Mouse (Mus musculus) heart, embryonic 11.5 days (tissue): ENCODE measurements at regions not wholly inside any gene's neighbourhood (a gene's known extent, or its start where the extent isn't known, plus 50 kb on each side); places are given as distances from the start of the nearest gene placed in this dataset.

Experiments used
- ATAC-seq: fragments of 200-750 bp; cut with Nextera tagmentation; replicated peaks from 2 replicates; pipeline ENCODE4 v1.8.0; 2017; ENCODE audit warnings: moderate library complexity; ENCODE audit not compliant: insufficient number of reproducible peaks, low FRiP score, low TSS enrichment
- H3K27ac ChIP-seq: fragments of 300-500 bp; sonication (generic); 2 replicates; pipeline ENCODE4 v1.5.1; 2014; ENCODE audit warnings: mild to moderate bottlenecking, low read depth, low read length
- H3K27me3 ChIP-seq: fragments of 300-500 bp; sonication (generic); 2 replicates; pipeline ENCODE4 v1.6.1; 2014; ENCODE audit warnings: mild to moderate bottlenecking, low read length, mixed read lengths; ENCODE audit not compliant: control insufficient read depth, insufficient read depth
- H3K36me3 ChIP-seq: fragments of 300-500 bp; sonication (generic); 2 replicates; pipeline ENCODE4 v1.6.1; 2014; ENCODE audit warnings: mild to moderate bottlenecking, low read length, moderate library complexity, mixed read lengths; ENCODE audit not compliant: control insufficient read depth, insufficient read depth
- H3K4me1 ChIP-seq: fragments of 300-500 bp; sonication (generic); 2 replicates; pipeline ENCODE4 v1.6.1; 2014; ENCODE audit warnings: low read length; ENCODE audit not compliant: control insufficient read depth, insufficient read depth
- H3K4me2 ChIP-seq: fragments of 300-500 bp; sonication (generic); 2 replicates; pipeline ENCODE4 v1.6.1; 2014; ENCODE audit warnings: mild to moderate bottlenecking, moderate library complexity
- H3K4me3 ChIP-seq: fragments of 300-500 bp; sonication (generic); 2 replicates; pipeline ENCODE4 v1.5.1; 2014; ENCODE audit warnings: low read depth, low read length
- H3K9ac ChIP-seq: fragments of 300-500 bp; sonication (generic); 2 replicates; pipeline ENCODE4 v1.6.1; 2014; ENCODE audit warnings: mild to moderate bottlenecking, low read depth, low read length, moderate library complexity
- H3K9me3 ChIP-seq: fragments of 300-500 bp; sonication (generic); replicated peaks from 2 replicates; pipeline ENCODE4 v1.6.1; 2016; ENCODE audit warnings: low read length; ENCODE audit not compliant: control insufficient read depth
- WGBS: fragments of 180-500 bp; shearing (Covaris S2); extraction: QIAGEN DNeasy Blood & Tissue Kit; methylation state at CpG from one replicate; pipeline ENCODE4 v1.1.7; 2014; ENCODE audit not compliant: insufficient replicate concordance; 5-methylcytosine and 5-hydroxymethylcytosine counted together

DNA sequence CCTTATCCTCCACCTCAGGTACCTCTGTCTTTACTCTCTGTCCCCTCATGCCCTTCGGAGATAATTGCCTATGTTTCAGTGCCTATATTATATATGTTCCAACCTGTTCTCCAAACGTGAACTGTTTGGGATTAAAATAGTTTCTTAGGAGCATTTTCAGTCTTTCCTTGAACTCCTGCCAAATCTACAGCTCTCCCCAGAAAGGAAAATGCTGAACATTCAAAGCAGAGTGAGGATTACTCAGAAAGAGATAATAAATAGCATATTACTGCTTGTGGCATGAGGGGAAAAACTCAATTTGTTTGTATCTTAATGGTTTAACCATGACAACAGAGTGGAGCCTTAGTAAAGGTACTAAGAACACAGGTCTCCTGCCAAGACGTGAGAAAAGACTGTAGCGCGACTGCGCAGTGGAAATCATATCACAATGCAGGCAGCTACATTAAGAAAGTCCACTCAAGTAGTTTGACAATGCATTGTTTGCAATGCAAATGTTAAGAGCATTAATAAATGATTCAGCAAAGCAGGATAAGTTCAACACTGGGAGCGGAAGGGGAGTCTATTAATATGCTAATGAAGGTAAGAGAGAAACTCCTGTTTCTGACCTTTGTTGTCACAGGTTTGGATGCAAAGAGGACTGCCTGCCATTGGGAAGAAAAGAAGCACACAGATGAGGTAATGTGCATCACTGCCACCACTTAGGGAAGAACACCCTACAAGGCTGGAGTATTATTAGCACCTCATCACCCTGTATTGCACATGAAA lies 406.8 kb upstream of the Adamts9 start:
- Histone ChIP-seq H3K9me3 (no peaks in the 10 kb centered on the region), H3K4me1 (no peaks in the 10 kb centered on the region), H3K9ac (no peak overlapping the region), H3K36me3 (no peaks in the 10 kb centered on the region), H3K27me3 (no peaks in the 10 kb centered on the region), H3K27ac (no peak overlapping the region), H3K4me3 (no peak overlapping the region), H3K4me2 (no peak overlapping the region)
- no peak for ATAC-seq
- 68% methylated on average over 7 of the region's 7 CpGs for WGBS

DNA sequence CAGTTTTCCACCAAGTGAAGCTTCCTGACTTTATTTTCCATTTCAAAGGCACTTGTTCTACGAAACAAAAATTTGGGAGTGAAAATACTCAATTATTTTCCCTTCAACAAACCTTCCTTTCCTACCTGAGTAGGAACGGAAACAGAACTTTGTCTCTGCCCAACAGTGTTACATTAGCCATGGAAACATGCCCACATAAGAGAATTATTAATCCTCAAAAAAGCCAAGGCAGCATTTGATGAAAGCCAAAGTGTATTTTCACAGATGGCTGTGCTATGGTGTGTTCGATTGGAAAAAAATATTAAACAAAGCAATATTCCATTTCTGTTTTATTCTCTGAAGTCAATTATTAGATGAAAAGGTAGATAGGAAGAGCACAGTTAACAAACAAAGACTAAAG lies 404.8 kb upstream of the Adamts9 start:
- Histone ChIP-seq H3K4me1 (no peaks in the 10 kb centered on the region), H3K9me3 (no peaks in the 10 kb centered on the region), H3K9ac (no peak overlapping the region), H3K4me2 (no peak overlapping the region), H3K27ac (no peak overlapping the region), H3K36me3 (no peaks in the 10 kb centered on the region), H3K4me3 (no peak overlapping the region), H3K27me3 (no peaks in the 10 kb centered on the region)
- ATAC-seq: no peak
- WGBS: 81% methylated on average over 3 of the region's 3 CpGs

DNA sequence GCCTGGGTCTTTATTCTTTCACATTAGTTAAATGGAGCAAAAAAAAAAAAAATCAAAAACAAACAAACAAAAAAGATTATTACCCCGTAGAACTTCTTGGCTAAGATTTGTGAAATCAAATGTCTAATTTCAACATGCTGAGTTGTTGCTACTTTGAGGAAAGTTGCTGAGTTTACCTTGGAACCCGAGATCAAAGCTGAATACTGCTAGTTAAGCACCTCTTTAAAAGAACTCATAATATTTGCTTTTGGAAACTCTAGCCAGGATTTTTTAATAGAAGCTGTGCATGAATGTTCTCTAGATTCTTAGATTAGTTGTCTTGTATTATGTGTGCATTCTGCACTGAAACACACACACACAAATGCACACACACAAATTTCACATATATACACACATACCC lies 385.4 kb upstream of the Adamts9 start:
- Histone ChIP-seq H3K4me2 (no peak overlapping the region), H3K9me3 (no peaks in the 10 kb centered on the region), H3K9ac (no peak overlapping the region), H3K4me1 (no peaks in the 10 kb centered on the region), H3K4me3 (no peak overlapping the region), H3K36me3 (no peaks in the 10 kb centered on the region), H3K27me3 (no peaks in the 10 kb centered on the region), H3K27ac (no peak overlapping the region)
- ATAC-seq: no peak
- WGBS: 67% methylated on average over 2 of the region's 2 CpGs

DNA sequence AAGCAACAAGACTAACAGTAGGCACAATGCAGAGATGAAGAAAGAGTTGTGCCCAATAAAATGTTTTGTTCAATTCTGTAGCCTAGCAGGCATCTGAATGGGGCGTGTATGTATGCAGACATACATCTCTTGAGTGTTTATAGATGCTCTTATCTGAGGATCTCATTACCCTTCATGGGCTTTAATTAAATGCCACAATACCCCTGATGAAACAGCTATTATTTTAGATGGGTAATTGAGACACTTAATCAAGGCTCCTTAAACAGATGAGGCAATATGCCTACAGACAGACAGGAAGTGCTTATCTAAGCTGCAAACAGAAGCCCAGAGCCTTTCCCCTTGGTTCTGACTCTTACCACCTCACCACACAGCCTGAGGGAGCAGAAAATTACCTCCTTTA lies 384.6 kb upstream of the Adamts9 start:
- no peaks in the 10 kb centered on the region for H3K27me3 ChIP-seq
- H3K27ac ChIP-seq: no peak overlapping the region
- H3K9ac ChIP-seq: no peak overlapping the region
- no peak for ATAC-seq
- no peak overlapping the region for H3K4me3 ChIP-seq
- H3K4me1 ChIP-seq: no peaks in the 10 kb centered on the region
- H3K9me3 ChIP-seq: no peaks in the 10 kb centered on the region
- no peak overlapping the region for H3K4me2 ChIP-seq
- 84% methylated on average over 1 of the region's 1 CpGs for WGBS
- no peaks in the 10 kb centered on the region for H3K36me3 ChIP-seq

DNA sequence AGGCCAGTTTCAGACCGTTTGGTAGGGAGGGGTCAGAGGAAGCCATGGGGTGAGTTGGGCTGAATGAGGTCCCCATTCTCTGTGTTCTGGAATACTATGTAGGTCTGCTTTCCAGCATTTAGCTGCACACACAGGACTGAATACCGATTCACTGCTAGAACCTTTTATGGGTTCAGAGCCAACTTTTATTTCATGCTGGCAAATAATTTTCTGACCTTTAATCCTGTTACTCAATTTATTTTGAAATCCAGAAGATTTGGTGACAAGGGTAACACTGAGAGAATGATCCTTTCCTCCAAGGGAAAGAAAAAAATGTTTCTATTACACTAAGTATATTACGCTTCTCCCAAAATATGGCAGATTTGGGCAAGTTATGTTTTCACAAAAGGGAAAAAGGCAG lies 380.6 kb upstream of the Adamts9 start:
- Histone ChIP-seq H3K4me2 (no peak overlapping the region), H3K27ac (no peak overlapping the region), H3K9ac (no peak overlapping the region), H3K36me3 (no peaks in the 10 kb centered on the region), H3K4me3 (no peak overlapping the region), H3K9me3 (no peaks in the 10 kb centered on the region), H3K4me1 (no peaks in the 10 kb centered on the region), H3K27me3 (no peaks in the 10 kb centered on the region)
- no peak for ATAC-seq
- WGBS: 81% methylated on average over 3 of the region's 3 CpGs

DNA sequence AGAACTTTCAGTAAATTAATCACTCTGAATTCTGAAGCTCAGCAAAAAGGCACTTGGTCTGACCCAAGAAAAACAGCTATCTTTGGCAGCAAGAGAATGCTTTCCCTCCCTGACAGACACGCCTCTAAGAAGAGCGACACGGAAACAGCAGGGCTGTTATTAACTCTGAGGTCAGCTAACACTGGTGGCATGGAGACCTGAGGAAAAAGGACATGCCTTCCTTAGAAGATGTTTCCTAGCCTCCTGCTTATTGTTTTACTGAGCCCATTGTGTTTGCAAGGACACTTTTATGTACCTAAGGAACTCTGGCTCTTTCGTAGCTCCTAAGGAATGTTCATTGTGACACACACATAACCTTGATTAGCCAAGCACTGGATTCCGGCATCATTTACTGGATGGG lies 371.3 kb upstream of the Adamts9 start:
- Histone ChIP-seq H3K4me2 (no peak overlapping the region), H3K4me3 (no peak overlapping the region), H3K27ac (no peak overlapping the region), H3K27me3 (no peaks in the 10 kb centered on the region), H3K9me3 (no peaks in the 10 kb centered on the region), H3K36me3 (no peaks in the 10 kb centered on the region), H3K4me1 (no peaks in the 10 kb centered on the region), H3K9ac (no peak overlapping the region)
- 53% methylated on average over 5 of the region's 5 CpGs for WGBS
- no peak for ATAC-seq

DNA sequence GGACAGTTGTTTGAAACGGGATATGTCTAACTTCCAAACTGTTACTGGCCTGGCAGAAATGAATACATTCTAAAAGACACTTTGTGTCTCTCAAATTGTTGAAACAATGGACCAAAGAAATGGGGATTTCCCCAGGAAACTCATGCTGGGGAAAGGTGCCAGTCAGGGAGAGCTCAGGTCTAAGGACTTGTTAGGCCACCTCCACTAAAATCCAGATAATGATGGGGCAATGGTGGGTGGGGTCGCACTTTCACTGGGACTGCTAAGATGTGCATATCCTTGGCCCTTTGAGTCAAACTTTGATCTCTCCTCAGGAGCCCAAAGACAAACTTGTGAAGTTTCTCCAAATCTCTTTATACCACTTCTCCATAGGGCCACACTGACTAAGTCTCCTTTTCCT lies 361.9 kb upstream of the Adamts9 start:
- Histone ChIP-seq H3K9me3 (no peaks in the 10 kb centered on the region), H3K4me2 (no peak overlapping the region), H3K9ac (no peak overlapping the region), H3K27ac (no peak overlapping the region), H3K27me3 (no peaks in the 10 kb centered on the region), H3K4me1 (no peaks in the 10 kb centered on the region), H3K36me3 (no peaks in the 10 kb centered on the region), H3K4me3 (no peak overlapping the region)
- ATAC-seq: no peak
- 31% methylated on average over 2 of the region's 2 CpGs for WGBS

DNA sequence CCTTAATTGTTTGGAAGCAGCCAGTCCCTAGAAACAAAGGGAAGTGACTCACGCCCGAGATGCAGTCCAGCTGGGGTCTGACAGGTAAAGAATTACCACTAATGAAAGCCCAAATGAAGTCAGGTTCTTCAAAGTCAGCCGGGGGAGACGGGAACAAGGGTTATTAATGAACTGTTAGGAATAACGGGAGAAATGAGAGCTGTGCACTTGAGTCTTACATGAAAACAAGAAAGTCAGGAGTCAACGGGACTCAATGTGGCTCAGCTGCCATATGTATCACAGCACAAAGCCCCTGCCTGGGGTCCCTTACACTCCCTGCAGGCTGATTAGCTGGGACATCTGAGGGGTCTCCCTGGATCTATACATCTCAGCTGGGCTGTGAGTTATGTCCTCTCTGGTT lies 354.7 kb upstream of the Adamts9 start:
- no peak overlapping the region for H3K27ac ChIP-seq
- H3K9ac ChIP-seq: no peak overlapping the region
- no peak for ATAC-seq
- no peaks in the 10 kb centered on the region for H3K4me1 ChIP-seq
- H3K4me3 ChIP-seq: no peak overlapping the region
- H3K4me2 ChIP-seq: no peak overlapping the region
- no peaks in the 10 kb centered on the region for H3K9me3 ChIP-seq
- H3K36me3 ChIP-seq: no peaks in the 10 kb centered on the region
- 33% methylated on average over 6 of the region's 6 CpGs for WGBS
- H3K27me3 ChIP-seq: no peaks in the 10 kb centered on the region

DNA sequence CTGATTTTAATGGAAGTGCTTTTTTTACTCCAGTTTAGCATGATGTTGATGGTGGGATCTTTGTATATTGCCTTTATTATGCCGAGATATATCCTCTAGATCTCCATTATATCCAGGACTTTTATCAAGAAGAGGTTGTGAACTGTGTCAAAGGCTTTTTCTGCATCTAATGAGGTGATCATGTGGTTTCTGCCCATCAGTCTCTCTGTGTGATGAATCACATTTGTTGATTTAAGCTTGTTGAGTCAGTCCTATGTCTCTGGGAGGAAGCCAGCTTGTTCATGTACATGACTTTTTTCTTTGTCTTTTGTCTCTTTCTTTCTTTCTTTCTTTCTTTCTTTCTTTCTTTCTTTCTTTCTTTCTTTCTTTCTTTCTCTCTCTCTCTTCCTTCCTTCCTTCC lies 348.4 kb upstream of the Adamts9 start:
- no peak overlapping the region for H3K9ac ChIP-seq
- H3K9me3 ChIP-seq: no peaks in the 10 kb centered on the region
- H3K4me2 ChIP-seq: no peak overlapping the region
- no peak for ATAC-seq
- no peak overlapping the region for H3K27ac ChIP-seq
- 77% methylated on average over 1 of the region's 1 CpGs for WGBS
- H3K36me3 ChIP-seq: no peaks in the 10 kb centered on the region
- no peak overlapping the region for H3K4me3 ChIP-seq
- H3K27me3 ChIP-seq: no peaks in the 10 kb centered on the region
- H3K4me1 ChIP-seq: no peaks in the 10 kb centered on the region
